Mouse (Mus musculus): ENCODE results near the gene Prr7.

Gene Prr7

DNA sequence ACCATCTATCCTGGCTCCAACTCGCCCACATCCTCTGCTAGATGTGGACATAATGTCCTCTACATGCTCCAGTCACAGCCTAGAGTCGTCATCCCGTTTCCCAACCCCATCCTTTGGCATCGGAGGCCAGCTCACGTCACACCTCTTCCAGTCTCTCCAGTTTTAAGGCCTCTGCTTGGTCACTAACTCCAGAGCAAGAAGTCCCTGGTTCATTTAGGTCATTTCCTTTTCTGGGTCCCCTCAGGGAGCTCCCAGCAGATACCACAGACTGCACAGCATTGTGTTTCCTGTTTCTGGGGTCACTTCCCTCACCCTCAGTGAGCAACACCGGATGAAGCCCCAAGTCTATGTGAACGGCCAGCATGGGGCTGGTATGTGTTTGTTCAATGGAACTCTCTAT, 14.9 kb downstream of the Prr7 start:
- DNase-seq, result no peak

DNA sequence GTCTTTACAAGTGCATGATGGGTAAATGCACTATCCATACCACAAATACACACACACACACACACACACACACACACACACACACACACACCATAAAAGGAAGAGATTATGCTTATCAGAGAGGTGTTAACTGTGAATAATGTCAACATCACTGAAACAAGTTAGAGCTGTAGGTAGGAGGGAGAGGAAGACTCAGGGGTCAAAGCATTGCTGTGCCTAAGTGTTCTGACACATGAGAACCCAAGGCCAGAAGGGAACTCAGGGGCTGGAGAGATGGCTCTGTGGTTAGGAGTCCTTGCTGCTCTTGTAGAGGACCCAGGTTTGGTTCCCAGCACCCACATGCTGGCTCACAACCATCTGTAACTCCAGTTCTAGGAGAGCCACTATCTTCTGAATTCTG, 15.9 kb downstream of the Prr7 start:
- no peak for DNase-seq

DNA sequence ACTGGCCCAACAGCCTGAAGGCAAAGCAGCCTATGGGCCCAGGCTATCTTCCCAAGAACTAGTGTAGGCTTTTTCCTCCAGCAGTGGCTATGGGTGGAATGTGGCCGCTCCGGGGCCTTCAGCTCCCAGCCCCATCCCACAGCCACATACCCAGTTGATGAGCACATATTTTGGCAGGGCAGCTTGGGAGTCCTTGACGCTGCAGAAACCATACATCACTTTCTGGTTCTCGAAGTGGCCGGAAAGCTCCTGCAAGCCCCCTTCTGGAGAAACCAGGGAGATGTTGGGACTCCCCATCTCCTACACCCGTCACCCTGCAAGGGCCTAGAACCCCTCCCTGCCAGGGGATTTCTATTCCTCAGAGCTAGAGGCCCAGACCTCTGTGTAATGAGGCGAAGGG, 18.5 kb downstream of the Prr7 start:
- no peak for DNase-seq

DNA sequence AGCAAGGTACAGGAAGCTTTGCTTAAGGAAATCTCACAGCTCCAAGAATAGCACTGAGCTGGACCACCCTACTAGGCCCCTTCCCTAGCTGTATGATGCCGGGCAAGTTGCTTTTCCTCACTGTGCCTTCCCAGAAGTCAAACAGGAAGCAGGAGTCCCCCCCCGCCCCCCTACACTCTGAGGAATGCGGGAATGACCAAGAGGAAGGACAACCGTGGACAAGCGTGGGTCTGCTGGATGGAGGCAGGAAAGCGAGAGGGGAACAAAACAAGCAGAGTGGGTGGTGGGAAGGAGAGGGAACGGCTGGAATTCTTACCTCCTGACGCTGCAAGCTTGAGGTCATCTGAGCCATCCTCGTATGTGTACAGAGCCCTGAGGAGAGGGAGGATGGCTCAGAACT, 19.0 kb downstream of the Prr7 start:
- no peak for DNase-seq

DNA sequence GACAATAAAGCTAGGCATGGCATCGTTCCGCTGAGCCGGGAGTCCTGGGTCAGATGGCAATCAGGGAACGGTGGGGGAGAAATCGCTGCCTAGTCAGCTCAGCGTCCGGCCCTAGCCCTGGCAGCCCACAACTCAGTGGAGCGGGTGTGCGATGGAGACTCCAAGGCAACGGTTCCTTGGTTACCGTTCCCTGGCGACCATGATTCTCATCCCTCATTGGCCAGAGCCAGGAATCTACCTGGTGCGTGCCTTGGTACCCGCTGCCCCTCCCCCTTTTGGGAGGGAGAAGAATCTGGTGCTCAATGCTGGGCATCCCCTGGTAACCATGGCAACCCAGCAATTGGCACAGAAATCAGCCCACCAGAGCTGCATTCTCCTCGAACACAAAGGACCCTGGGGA, 19.5 kb downstream of the Prr7 start:
- no peak for DNase-seq

DNA sequence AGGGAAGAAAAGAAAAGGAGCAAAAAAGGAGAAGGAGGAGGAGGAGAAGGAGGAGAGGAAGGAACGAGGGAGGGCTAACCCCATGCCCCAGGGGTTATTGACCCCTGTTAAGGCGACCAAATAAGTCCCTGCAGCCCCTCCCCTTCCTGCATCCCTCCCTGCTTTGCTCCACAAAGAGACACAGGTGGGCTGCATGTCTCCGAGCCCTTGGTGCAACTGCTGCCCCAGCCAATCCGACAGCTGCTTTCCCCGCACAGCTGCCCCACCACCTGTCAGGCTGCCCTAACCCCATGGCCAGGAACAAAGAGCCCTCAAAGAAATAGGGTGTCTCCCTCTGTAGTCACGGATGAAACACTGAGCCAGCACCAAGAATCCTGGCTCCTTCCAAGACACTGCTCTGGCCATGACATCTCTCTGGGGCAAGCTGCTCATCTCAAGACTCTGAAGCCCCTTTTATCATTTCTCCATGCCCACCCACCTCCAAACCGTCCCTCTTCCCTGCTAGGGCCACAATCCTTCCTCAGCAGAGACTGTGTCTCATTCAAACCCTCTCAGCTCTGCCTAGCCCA, 20.5 kb downstream of the Prr7 start:
- DNase-seq, result no peak

DNA sequence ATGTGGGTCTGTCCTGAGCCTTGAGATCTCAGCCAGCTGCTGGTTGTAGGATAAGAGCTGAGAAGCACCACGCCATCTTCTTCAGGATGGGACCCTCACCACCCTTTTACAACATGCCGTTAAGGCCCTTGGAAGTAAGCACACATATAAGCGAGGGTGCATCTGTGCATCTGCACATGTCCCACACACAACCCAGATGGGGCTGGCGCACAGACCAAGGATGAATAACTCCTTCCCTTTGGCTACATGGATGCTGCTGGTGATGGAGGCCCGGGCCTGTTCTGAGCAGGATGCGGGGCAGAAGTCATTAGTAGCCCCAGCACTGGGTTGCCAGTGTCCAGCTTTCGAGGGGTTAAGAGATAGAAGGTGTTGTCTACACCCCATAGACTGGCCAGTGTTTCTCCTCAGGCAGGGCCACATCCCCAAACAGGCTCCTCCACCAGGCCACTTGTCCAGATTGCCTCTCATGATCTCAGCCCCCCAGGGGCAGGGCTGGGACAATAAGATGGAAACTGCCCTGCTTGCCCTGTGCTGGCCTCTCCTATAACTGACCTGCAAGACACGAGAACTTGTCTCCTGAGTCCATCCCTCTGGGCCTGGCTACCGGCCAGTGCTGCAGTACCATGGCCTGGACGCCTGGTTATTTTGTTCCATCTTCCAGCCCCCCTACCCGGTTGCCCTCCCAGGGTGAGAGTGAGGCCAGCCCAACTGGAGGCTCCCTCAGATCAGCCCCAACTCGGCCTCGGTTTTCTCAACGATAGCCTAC, 22.1 kb downstream of the Prr7 start:
- no peak for DNase-seq

DNA sequence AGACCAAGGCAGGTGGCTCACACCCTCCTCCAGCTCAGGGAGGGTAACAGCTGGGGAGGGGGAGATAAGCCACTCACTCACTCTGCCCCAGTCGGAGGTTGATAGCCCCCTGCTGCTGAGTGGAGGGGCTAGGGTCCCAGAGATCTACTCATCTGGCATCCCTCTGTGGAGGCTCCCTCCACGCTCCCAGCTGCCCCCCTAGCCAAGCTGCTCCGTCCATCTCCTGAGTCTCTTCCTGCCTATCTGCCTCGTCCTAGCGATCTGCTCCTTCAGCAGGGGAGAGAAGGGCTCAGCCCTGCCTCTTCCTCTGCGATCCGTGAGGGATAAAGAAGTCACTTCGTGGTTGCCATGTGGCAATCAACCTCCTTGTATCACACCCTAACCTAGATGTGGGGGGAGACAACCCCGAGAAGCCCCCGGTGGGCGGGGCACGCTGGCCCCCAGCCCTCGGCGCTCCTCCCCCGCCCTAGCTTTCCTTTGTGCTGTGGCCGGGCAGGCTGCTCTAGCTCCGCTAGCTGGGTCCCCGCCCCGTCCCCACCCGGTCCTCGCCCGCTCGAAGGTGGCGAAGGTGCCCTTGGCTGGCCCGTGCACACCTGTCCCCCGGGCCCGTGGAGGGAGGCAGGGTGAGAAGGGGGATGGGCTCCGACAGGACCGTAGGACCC, 23.0 kb downstream of the Prr7 start:
- no peak for DNase-seq

DNA sequence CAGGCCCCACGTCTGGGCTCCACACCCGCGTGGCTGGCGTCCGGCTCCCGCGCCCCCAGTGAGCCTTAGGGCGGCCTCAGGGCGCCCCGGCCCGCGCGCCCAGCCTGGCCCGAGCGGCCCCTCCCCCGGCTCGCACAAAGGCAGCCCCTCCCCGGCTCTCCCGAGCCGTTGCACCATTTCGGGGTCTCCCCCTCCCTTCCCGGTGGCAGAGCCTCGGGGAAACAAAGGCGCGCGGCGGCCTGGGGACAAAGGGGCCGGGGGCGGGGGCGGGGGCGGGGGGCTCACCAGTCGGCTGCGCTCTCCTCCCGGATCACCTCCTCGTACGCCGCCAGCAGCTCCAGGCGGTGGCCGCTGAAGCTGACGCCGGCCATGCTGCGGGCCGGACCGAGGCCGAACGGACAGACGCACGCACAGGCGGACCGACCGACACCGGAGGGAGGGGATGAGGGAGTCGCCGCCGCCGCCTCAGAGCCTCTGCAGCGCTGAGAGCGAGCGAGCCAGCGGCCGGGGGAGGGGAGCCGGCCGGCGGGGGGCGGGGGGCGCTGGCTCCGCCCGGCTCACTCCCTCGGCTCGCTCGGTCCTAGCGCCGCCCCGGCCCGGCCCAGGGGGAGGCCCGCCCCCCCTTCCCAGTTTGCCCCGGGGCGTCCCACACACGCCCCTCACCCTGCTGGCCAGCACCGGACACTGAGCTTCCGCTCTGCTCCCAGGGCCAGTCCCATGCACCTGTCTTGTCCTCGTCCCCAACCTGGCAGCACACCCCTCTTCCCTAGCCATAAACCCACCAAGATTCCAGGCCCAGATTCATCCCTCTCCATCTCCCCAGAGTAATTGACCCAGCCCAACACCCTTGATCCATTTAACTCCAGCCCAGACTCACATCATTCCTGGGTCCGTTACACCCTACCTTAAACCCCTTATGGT, 23.8 kb downstream of the Prr7 start, which contains the start of gene Dbn1:
Dbn1 (minus strand) TSS at position 534 of the 921 bp plus-strand sequence.
- DNase-seq, result no peak

DNA sequence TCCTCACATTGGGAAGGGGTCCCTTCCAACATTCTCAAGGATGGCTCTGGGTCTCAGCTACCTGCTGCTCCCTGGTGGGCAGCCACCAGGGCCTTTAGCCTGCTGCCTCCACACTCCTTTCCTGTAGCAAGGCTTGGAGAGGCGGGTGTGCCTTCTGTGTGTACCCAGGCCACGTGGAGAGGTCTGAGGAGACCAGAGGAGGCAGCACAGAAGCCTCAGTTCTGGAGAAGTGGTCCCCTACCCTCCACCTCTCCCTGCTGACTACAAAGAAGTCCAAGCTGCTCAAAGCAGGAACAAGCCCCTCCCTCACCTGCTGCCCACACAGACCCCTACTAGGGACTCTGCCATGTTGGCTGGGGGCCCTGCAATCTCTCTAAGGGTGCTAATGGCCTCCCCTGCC, 30.2 kb downstream of the Prr7 start:
- DNase-seq, result no peak

DNA sequence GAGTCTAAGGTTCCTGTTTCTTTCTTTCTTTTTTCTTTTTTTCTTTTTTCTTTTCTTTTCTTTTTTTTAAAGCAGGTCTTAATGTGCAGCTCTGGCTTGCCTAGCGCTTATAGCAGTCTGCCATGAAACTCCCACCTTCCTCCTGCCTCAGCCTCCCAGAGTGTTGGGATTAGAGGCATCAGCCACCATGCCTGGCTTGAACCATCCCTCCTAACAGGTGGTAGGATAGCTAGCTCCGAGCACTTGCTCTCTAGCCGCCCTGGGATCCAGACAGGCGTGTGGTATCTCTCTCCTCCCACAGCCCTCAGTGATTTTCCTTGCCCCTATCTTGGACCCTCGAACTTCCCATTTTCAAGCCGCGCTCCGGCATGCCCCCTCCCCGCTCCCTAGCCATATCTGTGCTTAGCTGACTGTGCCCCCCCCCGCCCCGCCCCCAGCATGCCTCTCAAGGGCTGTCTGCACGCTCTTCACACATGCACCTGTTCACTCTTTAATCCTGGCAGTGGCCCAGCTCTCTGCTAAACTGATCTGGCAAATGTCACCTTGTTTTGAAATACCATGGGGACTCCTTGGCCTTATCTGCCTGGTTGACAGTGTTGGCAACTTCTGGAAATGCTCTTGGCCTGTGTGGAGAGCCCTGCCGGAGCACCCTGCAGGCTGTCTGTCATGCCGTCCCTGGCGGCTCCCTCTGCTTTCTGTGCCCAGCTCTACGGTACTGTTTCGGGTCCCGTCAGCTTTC, 31.0 kb downstream of the Prr7 start:
- peak; percentile 90 for DNase-seq

DNA sequence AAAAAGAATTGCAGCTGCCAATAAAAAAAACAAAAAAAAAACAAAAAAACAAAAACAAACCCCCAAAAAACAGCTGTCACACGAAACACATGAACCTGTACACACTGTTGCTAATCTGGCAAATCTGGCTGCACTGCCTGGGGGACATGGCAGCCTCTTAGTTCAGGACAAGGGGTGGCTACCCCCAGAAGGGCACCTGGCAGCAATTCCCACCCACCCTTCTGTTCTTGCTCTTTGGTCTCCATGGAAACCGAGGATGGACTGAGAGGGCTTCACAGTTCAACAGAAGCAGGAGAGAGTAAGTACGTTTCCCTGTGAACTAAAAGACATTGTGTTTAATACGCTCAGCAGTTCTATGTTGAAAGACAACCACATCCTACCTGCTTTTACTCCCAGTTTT, 31.6 kb downstream of the Prr7 start:
- DNase-seq, result no peak

DNA sequence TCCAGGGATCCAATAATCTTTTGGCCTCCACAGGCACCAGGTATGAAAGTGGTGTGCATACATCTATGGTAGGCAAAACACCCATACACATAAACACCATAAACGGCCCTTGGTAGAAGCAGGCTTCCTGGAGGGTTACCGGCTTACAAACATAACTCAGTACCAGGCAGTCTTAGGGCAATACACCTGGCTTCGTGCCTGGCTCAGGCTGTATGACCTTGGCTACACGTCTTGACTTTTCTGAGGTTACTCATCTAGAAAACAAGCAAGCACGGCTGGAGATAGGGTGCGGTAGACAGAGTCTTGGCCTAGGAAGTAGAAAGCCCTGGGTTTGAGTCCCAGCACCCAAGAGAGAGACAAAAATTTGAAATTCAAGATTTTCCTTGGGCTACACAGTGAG, 32.6 kb downstream of the Prr7 start:
- no peak for DNase-seq

DNA sequence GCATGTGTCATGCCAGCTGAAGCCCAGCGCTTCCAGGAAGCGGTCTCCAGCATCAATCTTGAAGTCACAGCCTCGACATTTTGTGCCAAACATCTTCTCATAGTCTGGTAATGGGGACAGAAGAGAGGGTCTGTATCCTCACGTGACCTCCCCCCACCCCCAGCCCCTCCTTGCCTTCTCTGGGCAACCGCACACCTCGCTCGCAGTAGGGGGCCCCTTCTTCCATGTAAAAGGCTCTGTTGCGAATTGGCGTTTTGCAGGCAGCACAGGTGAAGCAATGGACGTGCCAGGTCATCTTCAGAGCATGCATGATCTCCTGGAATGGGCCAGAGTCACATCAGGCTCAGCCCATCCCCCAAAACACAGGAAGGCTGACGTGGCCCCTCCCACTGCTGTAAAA, 34.8 kb downstream of the Prr7 start:
- no peak for DNase-seq

DNA sequence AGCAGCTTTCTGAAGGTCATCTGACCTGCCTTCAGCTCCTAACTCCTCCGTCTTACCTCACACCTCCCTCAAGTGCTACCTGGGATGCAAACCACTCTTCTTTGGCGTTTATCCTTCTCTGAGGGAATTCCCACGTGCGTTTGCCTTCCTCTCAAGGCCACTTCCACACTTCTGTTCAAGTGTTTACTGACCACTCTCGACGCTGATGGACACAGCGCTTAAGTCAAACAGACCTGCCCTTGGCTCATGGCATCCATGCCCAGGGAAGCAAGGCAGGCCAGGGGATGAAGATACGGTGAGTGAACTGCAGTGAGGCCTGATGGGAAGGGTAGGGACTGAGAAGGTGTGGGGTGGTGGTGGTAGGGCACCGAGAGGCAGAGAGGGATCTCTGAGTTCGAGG, 36.5 kb downstream of the Prr7 start:
- no peak for DNase-seq

DNA sequence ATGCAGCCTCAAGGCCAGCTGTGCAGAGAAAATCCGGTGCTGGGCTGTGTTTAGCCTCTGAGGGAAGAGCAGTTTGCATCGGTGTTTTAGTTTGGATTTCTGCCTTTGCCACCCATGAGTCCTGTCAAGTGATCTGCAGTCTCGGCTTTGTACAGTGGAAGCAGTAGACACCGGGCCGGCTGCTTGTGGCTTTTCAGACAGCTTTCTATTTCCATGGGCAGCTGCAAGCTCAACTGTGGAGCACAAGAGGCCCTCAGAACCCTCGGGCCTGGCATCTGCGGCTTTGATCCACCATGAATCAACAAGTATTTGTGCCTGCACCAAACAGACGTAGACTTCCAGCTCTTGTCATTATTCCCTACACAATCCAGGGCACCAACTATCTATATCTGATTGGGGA, 38.3 kb downstream of the Prr7 start:
- no peak for DNase-seq

DNA sequence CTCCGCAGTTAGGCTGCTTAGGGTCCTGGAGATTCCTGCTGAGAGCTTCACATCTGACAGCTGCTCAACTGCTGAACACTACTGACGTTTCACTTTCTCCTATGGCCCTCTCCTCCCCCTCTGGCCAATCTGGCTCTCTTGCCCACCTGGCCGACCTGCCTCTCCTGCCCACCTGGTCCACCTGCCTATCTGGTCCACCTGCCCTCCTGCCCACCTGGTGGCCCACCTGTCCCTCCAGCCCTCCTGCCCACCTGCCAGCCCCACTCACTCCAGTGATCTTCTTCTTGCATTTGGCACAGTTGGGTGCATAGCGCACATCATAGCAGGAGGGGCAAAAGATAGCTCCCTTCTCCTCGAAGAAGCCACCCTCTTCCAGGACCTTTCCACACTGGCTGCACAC, 40.3 kb downstream of the Prr7 start:
- no peak for DNase-seq

DNA sequence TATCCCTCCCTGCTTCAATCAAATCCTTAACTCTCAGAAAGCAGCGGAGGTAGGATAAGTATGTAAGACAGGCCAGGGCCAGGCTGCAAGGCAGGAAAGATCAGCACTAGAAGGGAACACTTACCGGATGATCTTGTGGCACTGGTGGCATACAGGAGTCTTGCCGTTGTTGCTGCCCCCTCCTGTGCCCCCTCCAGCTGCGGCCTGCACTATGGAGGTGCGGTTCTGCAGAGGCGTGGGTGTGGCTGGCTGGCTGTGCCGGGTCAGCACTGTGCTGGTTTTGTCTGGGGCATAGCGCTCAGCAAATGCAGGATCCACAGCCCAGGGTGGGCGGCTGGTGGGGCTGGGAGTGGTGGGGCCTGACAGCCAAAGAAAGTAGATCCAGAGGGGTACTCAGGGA, 41.7 kb downstream of the Prr7 start:
- no peak for DNase-seq

DNA sequence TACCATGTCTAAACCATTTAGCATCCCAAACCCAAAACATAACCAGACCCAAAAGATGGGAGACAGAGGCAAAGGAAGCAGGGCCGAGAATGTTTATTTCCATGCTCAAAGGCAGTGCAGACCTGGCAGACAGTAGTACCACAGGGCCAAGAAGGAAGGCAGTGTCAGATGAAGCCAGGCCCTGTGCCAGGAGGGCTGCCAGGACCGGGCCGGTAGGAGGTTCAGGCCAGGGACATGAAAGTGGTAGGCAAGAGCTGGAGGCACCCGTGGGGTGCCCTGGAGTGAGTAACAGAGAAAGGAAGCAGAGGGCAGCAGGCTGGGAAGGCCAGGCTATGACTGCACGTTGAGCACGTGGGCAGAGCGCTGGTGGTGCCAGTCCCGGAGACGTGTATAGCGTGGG, 42.6 kb downstream of the Prr7 start:
- no peak for DNase-seq

DNA sequence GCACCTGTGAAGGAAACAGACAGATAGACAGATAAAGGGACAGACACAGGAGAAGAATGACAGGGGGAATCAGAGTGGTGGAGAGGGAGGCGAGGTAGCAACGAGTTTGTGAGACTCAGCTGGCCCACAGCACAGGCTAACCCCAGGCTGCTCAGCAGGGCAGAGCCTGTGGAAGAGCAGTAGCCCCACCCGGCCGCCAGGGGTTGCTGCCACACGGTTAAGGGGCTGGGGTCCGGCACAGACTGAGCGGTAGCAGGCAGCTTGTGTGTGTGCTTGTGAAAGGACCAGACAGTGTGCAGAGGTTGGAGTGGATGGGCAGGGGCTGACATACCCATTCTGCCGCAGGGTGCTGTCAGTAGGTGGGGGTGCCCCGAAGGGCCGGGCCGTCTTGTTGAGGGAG, 43.8 kb downstream of the Prr7 start:
- DNase-seq, result no peak

DNA sequence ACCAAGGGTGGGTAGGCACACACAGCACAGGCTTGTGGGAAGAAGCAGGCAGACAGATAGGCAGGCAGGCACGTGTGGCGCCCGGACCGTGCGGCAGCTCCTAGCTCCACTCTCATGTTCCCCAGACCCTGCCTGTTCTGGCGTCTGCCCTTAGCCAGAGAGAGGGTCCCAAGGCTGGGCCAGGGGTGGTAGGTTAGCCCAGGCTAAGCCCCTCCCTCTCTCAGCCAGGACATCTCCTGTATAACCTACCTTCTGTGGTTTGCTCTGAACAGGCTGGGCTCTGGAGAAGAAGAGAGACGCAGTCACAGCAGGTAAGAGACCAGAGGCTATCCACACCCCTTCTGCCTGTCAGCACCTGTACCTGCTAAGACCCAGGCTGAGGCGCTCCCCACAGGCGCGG, 44.5 kb downstream of the Prr7 start:
- DNase-seq, result no peak

DNA sequence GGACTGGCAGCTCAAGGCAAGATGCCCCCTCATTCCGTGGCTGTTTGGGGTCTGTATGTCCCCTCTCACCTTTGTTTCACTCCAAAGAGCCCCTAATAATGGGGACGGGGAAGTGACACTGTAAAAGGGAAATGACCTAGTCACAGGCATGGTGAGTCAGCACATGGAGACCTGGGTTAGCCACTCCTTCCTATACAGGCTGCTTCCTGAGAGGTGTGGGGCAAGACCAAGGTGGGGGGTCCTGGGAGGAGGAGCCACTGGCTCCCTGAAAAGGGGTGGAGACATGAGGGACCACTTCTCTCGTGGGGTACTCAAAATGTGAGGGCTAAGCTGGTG, 46.2 kb downstream of the Prr7 start:
- DNase-seq, result no peak

All from cerebellum, adult 9-10 months (tissue).